Mouse (Mus musculus) c-Kit-positive CD71-positive TER-119-positive erythroid progenitor cells, embryonic 14.5 days (primary cell): Measurements from ENCODE around the gene 4931428L18Rik.

Experiments used
- DNase-seq: peaks from one replicate; pipeline ENCODE4 v3.0.0-alpha.2; 2013; ENCODE audit warnings: low spot score

The 4931428L18Rik gene

GRCm38 (mm10) chr1:31222564-31222963 is at the start of gene 4931428L18Rik, which contains the start of gene Pih1d3:
TSS of gene 4931428L18Rik (minus strand) at chr1:31222684.
TSS of gene Pih1d3 (plus strand) at chr1:31222838.
- DNase-seq: no peak

GRCm38 (mm10) chr1:31260218-31260923 is 37.9 kb upstream of the 4931428L18Rik start:
- DNase-seq: no peak

GRCm38 (mm10) chr1:31233319-31234036 is 11.0 kb upstream of the 4931428L18Rik start:
- no peak for DNase-seq

GRCm38 (mm10) chr1:31220599-31221250 is 1.8 kb downstream of the 4931428L18Rik start:
- no peak for DNase-seq

GRCm38 (mm10) chr1:31214831-31215230 is 7.7 kb downstream of the 4931428L18Rik start:
- no peak for DNase-seq

GRCm38 (mm10) chr1:31210144-31210543 is 12.3 kb downstream of the 4931428L18Rik start:
- DNase-seq: peak; percentile 29

GRCm38 (mm10) chr1:31205770-31206169 is 16.7 kb downstream of the 4931428L18Rik start:
- no peak for DNase-seq

GRCm38 (mm10) chr1:31205346-31205745 is 17.1 kb downstream of the 4931428L18Rik start:
- DNase-seq: no peak

GRCm38 (mm10) chr1:31203771-31204170 is 18.7 kb downstream of the 4931428L18Rik start:
- no peak for DNase-seq

GRCm38 (mm10) chr1:31196959-31197358 is 25.5 kb downstream of the 4931428L18Rik start:
- DNase-seq: no peak

GRCm38 (mm10) chr1:31195633-31196032 is 26.9 kb downstream of the 4931428L18Rik start:
- no peak for DNase-seq

- DNase-seq: no peak
These were observed 32.1 kb downstream of the 4931428L18Rik start for GRCm38 (mm10) chr1:31190237-31190866.

- DNase-seq: no peak
These were observed 44.2 kb downstream of the 4931428L18Rik start for GRCm38 (mm10) chr1:31178264-31178663.

GRCm38 (mm10) chr1:31176101-31176500 is 46.4 kb downstream of the 4931428L18Rik start, which contains the start of gene Lgsn:
TSS of gene Lgsn (plus strand) at chr1:31176401.
- DNase-seq: no peak

- DNase-seq: no peak
These were observed 47.1 kb downstream of the 4931428L18Rik start for GRCm38 (mm10) chr1:31175401-31175800.

- no peak for DNase-seq
These were observed 57.0 kb downstream of the 4931428L18Rik start for GRCm38 (mm10) chr1:31165326-31166121.

GRCm38 (mm10) chr1:31164527-31165189 is 57.8 kb downstream of the 4931428L18Rik start:
- no peak for DNase-seq

- no peak for DNase-seq
These were observed 65.6 kb downstream of the 4931428L18Rik start for GRCm38 (mm10) chr1:31156884-31157283.

- DNase-seq: no peak
These were observed 66.3 kb downstream of the 4931428L18Rik start for GRCm38 (mm10) chr1:31156185-31156584.

GRCm38 (mm10) chr1:31153793-31154349 is 68.6 kb downstream of the 4931428L18Rik start:
- no peak for DNase-seq
